Mouse (Mus musculus) induced T-regulatory cell, adult 2 months (primary cell): ENCODE data around the gene Zdhhc3.

Experiments used
- DNase-seq: peaks from one replicate; pipeline ENCODE4 v3.0.0-alpha.2; 2012; ENCODE audit warnings: low read depth

Gene Zdhhc3

GRCm38 (mm10) chr9:123115566-123115965 lies 2.6 kb upstream of the Zdhhc3 start:
- no peak for DNase-seq

DNA sequence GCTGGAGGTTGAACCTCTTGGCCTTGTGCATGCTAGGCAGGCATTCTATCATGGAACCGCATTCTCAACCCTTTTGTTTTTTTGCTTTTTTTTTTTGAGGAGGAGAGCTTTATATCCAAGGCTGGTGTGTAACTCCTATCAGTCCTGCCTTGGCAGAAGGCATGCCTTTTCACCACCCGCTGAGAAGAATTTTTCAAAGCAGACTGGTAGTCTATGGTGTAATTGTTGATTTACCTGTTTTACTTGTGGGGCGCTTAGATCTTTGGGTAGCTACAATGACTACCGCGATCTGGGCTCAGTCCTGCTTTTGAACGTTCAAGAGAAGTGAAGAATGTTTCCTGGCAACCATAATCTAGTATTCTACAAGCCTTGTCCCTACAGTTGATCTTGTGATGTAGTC lies 926 bp upstream of the Zdhhc3 start:
- DNase-seq = peak; percentile 24

DNA sequence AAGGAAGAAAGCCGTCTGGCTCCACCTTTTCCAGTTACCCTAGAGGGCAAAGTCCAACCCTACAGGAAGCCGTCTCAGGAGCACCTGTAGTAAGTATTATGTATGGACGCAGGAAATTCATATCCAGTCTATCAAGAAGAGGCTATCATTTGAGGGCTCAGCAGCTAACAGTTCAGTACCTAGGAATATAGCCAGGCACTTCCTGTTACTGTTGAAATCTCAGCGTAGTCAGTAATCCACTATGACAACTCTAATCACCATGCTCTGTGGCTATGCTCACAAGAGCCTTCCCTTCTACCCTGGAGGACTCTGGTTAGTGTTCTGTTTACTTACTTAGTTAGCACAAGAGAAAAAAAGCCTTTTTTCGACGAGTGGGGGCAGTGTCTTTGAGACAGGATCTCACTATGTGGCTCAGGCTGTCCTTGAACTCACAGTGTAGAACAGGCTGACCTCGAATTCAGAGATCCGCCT lies 1.2 kb downstream of the Zdhhc3 start:
- peak; percentile 61 for DNase-seq

DNA sequence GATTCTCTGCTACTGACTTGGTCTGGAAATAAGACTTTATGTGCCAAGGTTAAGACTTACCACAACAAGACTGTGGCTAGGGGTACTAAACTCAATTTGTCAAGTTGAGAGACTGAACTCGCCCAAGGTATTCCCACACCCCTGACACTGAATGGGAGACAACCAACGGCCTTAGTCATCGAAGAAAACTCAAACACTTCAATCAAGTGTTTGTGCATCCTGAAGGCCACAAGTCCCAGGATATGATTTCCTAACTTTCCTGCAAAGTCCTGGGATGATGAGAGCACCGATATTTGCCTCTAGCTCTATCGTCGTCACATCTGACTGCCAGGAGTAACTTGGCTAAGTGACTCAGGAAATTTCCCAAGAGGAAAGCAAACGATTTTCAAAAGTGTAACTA lies 3.8 kb downstream of the Zdhhc3 start:
- DNase-seq = no peak

DNA sequence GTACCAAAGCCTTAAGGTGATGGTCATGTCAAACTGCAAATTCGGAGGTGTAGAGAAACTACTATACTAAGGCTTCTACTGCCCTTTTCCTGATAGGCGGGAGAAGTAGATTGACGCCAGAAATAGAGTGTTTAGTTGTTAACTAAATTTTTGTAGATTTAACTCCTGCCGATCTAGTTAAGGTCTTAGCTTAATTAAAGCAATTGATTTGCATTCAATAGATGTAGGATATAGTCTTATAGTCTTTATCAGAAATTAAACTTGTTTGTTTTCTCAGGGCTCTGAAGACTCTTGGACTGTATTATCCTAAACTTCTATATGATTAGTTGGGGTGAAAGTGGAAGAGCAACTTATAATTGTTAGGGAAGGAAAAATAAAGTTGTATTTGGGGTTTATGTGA lies 5.8 kb downstream of the Zdhhc3 start:
- no peak for DNase-seq

GRCm38 (mm10) chr9:123104362-123104761 lies 8.6 kb downstream of the Zdhhc3 start:
- DNase-seq = no peak

GRCm38 (mm10) chr9:123103425-123103824 lies 9.6 kb downstream of the Zdhhc3 start:
- DNase-seq = no peak

DNA sequence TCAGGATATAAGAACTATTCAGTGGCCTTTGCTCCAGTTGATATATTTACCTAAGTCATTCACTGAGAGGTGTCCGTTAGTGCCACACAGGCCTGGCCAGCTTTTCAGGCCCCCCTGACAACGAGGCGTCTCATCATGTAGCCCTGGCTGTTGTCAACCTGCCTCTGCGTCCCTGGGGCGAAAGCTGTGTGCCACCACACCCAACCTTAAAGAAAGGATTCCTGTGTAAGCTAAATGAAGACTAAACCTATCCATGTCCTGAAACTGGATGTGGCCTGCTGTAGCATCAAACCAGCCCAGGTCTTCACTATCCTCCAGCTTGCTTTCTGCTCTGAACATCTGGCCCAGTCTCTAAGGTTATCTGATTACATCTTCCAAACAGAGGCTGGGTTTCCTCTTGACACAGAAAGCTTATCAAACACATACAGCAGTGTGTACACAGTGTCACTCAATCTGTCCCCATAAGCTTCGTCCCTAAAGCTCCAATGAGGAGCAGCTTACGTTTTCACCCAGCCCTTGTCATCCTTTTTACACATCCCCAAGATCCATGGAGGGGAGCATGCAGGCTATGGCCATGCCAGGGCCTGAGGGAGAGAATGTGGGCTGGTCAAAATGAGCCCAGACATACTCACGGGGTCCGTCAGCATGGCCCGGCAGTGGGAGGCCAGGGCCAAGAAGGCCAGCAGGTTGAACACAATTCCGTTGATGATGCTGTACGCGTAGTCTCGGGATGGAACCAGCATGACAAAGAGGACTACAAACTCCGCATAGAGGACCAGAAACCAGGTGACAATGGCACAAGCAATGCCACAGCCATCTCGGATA lies 13.2 kb downstream of the Zdhhc3 start:
- no peak for DNase-seq

GRCm38 (mm10) chr9:123090844-123091243 lies 22.2 kb downstream of the Zdhhc3 start:
- no peak for DNase-seq

DNA sequence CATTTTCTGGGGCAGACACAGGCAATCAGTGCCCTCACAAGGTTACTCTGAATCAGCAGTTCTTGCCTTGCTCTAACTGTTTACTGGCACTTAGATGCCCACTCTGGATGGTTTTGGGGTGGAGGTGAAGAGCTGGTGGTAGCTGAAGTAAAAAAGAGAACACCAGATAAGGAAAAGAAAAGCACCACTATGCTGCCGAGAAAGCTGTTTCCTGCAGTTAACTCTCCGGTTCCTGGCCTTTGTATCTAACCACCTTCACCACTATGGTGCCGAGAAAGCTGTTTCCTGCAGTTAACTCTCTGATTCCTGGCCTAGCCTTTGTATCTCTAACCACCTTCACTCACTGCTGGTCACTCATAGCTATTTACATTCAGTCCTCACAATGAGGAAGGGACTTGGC lies 25.4 kb downstream of the Zdhhc3 start:
- no peak for DNase-seq

- DNase-seq = no peak
These were observed 27.6 kb downstream of the Zdhhc3 start for GRCm38 (mm10) chr9:123085373-123085772.

GRCm38 (mm10) chr9:123080796-123081195 lies 32.2 kb downstream of the Zdhhc3 start:
- DNase-seq = no peak

DNA sequence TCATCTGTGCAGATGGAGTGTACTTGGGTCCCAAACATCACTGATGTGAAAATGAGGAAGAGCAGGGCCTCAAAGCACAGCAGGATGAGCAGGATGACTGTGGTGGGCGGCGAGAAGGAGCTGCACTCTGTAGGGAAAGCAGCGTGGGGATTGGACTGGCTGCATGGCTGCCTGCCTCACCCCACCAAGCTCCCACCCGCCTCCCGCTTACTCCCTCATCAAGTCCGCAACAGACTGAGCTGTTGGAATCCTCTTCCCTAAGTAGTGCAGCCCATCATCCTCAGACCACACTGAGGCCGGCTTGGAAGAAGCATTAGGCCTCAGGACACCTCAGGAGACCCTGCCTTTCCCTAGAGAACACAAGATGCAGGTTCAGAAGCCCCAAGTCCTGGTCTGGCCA lies 32.6 kb downstream of the Zdhhc3 start:
- no peak for DNase-seq

GRCm38 (mm10) chr9:123079149-123079548 lies 33.9 kb downstream of the Zdhhc3 start:
- DNase-seq = no peak

GRCm38 (mm10) chr9:123060172-123060571 lies 52.8 kb downstream of the Zdhhc3 start:
- DNase-seq = peak; percentile 7

DNA sequence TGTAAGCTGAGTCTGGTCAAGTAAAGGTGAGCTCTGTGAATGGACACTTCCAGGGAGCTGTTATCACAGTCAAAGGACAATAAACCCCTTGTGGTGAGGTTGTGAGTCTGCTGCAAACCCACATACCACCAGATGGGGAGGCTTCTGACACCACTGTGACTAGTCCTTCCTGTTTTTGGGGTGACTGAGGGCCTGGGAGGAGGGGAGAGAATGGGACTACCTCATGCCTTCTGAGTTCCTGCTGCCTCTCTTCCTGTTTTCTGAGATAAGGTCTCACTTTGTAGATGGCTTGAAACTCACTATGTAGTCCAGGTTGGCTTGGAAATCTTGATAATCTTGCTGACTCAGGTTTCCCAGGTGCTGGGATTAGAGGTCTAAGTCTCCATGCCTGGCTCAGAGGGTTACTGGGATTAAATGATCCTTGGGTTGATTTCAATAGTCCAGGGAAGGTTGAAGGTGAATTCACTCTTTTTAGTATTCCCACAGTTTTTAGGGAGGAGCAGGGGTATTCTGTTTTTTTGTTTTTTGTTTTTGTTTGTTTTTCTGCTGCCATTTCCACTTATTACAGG lies 54.2 kb downstream of the Zdhhc3 start:
- DNase-seq = peak; percentile 78

- no peak for DNase-seq
These were observed 65.3 kb downstream of the Zdhhc3 start for GRCm38 (mm10) chr9:123047665-123048064.

GRCm38 (mm10) chr9:123034426-123034825 lies 78.6 kb downstream of the Zdhhc3 start, which contains the start of gene Tgm4:
Gene Tgm4 (plus strand): TSS chr9:123034726.
- no peak for DNase-seq

DNA sequence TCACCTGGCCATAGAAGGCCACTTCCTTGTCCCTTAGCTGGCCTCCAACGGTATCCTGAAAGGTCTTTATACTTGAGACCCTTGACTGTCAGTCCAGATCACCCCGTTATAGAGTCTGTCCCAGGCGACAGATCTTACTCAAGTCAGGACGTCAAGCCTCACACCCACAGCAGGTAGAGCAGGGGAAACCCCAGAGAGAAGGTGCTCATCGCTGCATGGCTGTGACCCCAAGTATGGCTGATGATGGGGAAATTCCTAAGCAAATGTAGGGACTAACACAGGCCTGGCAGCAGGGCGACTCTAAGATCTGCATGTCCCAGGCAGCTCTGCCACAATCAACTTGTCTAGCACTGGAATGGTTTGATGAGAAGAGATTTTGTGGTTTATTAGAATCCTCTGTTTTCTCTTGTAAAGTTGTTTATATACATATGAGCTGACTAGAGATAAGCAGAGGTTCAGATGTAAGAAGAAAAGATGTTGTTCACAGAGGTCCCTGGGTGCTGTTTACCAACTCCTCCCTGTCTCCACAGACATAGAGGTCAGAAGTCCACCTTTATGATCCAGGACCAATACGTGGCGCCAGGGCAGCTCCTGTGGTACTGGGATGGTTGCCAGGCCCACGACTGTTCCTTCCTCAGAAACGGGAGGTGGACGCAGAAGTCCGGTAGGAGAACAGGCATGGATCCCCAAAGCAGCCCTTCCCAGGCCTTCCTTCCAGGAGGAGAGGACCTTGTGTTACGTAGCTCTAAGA lies 81.3 kb downstream of the Zdhhc3 start:
- peak; percentile 47 for DNase-seq

GRCm38 (mm10) chr9:123024201-123024600 lies 88.8 kb downstream of the Zdhhc3 start:
- DNase-seq = no peak

- DNase-seq = no peak
These were observed 91.2 kb downstream of the Zdhhc3 start for GRCm38 (mm10) chr9:123021636-123022379.

DNA sequence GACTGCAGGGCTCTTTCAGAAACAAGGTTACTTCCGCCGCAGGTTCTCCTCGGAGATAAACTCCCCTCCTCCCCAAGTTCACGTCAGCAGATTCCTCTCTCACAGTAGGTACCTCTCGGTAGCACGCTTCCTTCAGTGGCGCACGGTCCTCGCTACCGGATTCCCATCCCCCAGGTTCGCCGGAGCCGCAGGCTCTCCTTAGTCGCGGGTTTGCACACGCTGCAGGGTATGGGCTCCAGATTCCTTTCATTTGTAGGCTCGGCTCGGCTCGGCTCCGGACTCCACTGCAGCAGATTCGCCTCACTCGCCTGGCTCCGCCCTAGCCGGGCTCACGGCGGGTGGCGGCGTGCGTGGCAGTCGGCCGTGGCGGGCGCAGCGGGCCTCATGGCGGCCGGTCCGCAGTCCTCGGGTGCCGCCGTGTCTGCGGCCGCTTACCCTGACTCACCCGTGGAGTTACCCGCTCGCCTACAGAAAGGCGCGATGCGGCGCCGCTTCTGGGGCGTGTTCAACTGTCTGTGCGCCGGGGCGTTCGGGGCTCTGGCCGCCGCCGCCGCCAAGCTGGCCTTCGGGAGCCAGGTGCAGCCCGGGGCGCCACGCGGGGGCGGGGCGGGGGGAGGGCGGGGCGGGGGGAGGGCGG lies 91.9 kb downstream of the Zdhhc3 start, which contains the start of gene Tmem42:
Tmem42 (plus strand) TSS at position 332 of the 637 bp plus-strand sequence.
- DNase-seq = peak; percentile 92
